Mouse (Mus musculus): ENCODE data around the gene Asic4. TPM values are rescaled to one million over a fixed set of nuclear protein-coding genes. Genes with fewer than 3 reads are reported as not detected.
A peak's percentile ranks its signal among the peaks of the same experiment; 100 is the strongest.

The Asic4 gene
- 0.31 and 0.59 TPM in 2 replicates for polyA plus RNA-seq (2016; fragmentation: Nextera tagmentation; extraction: Ambion mirVana)

GRCm38 (mm10) chr1:75450314-75451005 is at the start of gene Asic4:
Asic4 (plus strand) TSS chr1:75450436.
- 2% methylated on average over 35 of the region's 35 CpGs for WGBS
- peak; percentile 58 for DNase-seq (ENCODE audit: low spot score)
- peak within 1 kb of the TSS; percentile 70 for H3K27ac ChIP-seq

GRCm38 (mm10) chr1:75400493-75401115 is 49.6 kb upstream of the Asic4 start:
- H3K9me3 ChIP-seq (replicated peaks), result no peaks in the 10 kb centered on the region

More at GRCm38 (mm10) chr1:75450314-75451005, at the start of gene Asic4:
- peaks cover 96% of the 10 kb centered on the region for H3K27me3 ChIP-seq (ENCODE audit: low read depth, poor library complexity, severe bottlenecking)
- no peaks in the 10 kb centered on the region for H3K9me3 ChIP-seq (replicated peaks)
- H3K36me3 ChIP-seq, result no peaks in the 10 kb centered on the region
- H3K4me1 ChIP-seq, result peaks cover 98% of the 10 kb centered on the region
- H3K4me3 ChIP-seq, result peak within 1 kb of the TSS; percentile 45

DNA sequence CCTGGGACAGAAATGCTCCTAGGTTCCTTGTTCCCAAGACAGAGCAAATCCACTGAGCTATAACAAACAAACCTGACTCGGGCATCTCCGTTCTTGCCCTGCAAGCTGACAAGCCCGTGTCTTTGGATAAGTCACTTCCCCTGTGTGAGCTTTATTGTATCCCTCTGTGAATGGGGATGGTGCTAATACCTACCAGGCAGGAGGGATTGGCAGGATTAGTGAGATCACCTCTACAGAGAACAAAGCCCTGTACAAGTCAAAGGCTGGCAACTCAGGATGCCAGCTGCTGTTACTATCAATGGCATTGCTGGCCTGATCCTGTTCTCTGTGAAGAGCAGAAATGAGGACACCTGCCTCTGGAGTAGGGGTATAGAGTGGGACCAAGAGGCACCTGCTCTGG is 44.7 kb upstream of the Asic4 start:
- Histone ChIP-seq H3K9me3 (replicated peaks) (no peaks in the 10 kb centered on the region), H3K27me3 (ENCODE audit: low read depth, poor library complexity, severe bottlenecking) (no peaks in the 10 kb centered on the region), H3K4me3 (no peak overlapping the region), H3K27ac (no peak overlapping the region), H3K4me1 (peaks cover 14% of the 10 kb centered on the region), H3K36me3 (peaks cover 80% of the 10 kb centered on the region)
- DNase-seq (ENCODE audit: low spot score), result no peak
- WGBS, result 84% methylated on average over 3 of the region's 3 CpGs

More at GRCm38 (mm10) chr1:75400493-75401115, 49.6 kb upstream of the Asic4 start:
- peak overlapping the region; percentile 89 for H3K27ac ChIP-seq
- peaks cover 40% of the 10 kb centered on the region for H3K4me1 ChIP-seq
- no peaks in the 10 kb centered on the region for H3K27me3 ChIP-seq (ENCODE audit: low read depth, poor library complexity, severe bottlenecking)
- 34% methylated on average over 6 of the region's 6 CpGs for WGBS
- H3K36me3 ChIP-seq, result peaks cover 57% of the 10 kb centered on the region
- peak overlapping the region; percentile 45 for H3K4me3 ChIP-seq
- DNase-seq (ENCODE audit: low spot score), result no peak

GRCm38 (mm10) chr1:75406173-75406572 is 44.1 kb upstream of the Asic4 start:
- H3K9me3 ChIP-seq (replicated peaks), result no peaks in the 10 kb centered on the region
- H3K27ac ChIP-seq, result no peak overlapping the region
- peaks cover 76% of the 10 kb centered on the region for H3K36me3 ChIP-seq
- no peaks in the 10 kb centered on the region for H3K27me3 ChIP-seq (ENCODE audit: low read depth, poor library complexity, severe bottlenecking)
- DNase-seq (ENCODE audit: low spot score), result no peak
- WGBS, result 94% methylated on average over 15 of the region's 15 CpGs
- H3K4me1 ChIP-seq, result peaks cover 8% of the 10 kb centered on the region
- H3K4me3 ChIP-seq, result no peak overlapping the region

- 95% methylated on average over 9 of the region's 9 CpGs for WGBS
- H3K9me3 ChIP-seq (replicated peaks), result no peaks in the 10 kb centered on the region
- no peak overlapping the region; the same call in 1 of the 2 replicates for H3K27ac ChIP-seq
- H3K36me3 ChIP-seq, result peaks cover 67% of the 10 kb centered on the region
- no peak overlapping the region for H3K4me3 ChIP-seq
- H3K27me3 ChIP-seq (ENCODE audit: low read depth, poor library complexity, severe bottlenecking), result no peaks in the 10 kb centered on the region
- no peak for DNase-seq (ENCODE audit: low spot score)
- 0 out of 2 replicates have a peak, but pooled peaks cover 3% of the 10 kb centered on the region for H3K4me1 ChIP-seq
Measured at GRCm38 (mm10) chr1:75407056-75407455, 43.2 kb upstream of the Asic4 start.

DNA sequence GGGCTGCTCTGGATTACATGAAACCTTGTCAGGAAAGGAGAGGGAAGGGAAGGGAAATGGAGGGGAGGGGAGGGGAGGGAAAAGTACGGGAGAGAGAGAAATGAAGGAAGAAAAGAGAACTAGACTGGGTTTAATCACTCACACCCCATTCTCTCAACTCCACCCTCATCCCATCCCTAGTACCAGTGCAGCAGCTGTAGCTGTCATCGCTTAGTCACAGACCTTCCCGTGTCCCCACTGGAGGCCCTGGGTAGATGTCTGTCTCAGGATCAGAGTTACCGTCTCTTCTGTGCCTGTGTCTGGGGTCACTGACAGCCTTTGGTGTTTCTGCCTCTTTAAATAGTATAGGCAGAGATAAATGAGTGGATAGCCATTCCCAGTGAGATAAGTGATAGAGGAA is 42.0 kb upstream of the Asic4 start:
- peaks cover 56% of the 10 kb centered on the region for H3K36me3 ChIP-seq
- WGBS, result 82% methylated on average over 4 of the region's 4 CpGs
- H3K27me3 ChIP-seq (ENCODE audit: low read depth, poor library complexity, severe bottlenecking), result no peaks in the 10 kb centered on the region
- H3K9me3 ChIP-seq (replicated peaks), result no peaks in the 10 kb centered on the region
- H3K4me1 ChIP-seq, result peaks cover 7% of the 10 kb centered on the region
- no peak overlapping the region for H3K27ac ChIP-seq
- no peak for DNase-seq (ENCODE audit: low spot score)
- H3K4me3 ChIP-seq, result no peak overlapping the region

DNA sequence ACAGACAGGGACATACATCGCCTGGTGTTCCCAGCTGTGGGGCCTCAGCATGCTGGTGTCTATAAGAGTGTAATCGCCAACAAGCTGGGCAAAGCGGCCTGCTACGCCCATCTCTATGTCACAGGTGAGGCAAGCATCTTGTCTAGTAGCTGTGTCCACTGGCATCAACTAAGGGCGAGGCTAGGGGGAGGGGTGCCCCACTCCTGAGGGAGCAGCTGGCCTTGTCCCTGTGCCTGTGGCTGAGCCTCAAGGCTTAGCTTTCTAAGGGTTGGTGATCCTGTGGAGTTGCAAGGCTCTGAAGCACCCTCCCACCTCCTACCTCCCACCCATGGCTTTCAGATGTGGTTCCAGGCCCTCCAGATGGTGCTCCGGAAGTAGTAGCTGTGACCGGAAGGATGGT is 40.3 kb upstream of the Asic4 start:
- Histone ChIP-seq H3K4me3 (no peak overlapping the region), H3K27me3 (ENCODE audit: low read depth, poor library complexity, severe bottlenecking) (no peaks in the 10 kb centered on the region), H3K27ac (0 out of 2 replicates have a peak overlapping the region, but pooled peaks have one; percentile 11), H3K4me1 (peaks cover 10% of the 10 kb centered on the region), H3K36me3 (peaks cover 48% of the 10 kb centered on the region), H3K9me3 (replicated peaks) (no peaks in the 10 kb centered on the region)
- DNase-seq (ENCODE audit: low spot score), result no peak
- WGBS, result 92% methylated on average over 7 of the region's 7 CpGs

GRCm38 (mm10) chr1:75412196-75412595 is 38.0 kb upstream of the Asic4 start:
- no peaks in the 10 kb centered on the region for H3K9me3 ChIP-seq (replicated peaks)

DNA sequence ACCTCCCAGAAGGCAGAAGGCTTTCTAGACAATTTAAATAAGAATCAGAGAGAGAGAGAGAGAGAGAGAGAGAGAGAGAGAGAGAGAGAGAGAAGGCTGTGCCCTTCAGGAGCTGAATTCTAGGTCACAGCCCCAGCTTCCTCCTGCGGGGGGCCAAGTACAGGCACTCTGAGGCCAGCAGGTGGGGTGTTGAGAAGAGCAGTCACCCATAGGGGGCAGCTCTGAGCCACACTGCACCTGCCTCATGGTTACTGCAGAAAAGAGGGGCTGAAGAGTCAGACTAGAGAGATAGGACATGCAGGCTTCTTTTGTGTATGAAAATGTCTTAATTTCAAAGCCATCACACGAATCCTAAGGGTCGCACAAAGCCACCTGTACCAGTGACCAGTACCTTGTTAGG is 36.5 kb upstream of the Asic4 start:
- no peaks in the 10 kb centered on the region for H3K9me3 ChIP-seq (replicated peaks)
- H3K36me3 ChIP-seq, result peaks cover 43% of the 10 kb centered on the region
- no peak for DNase-seq (ENCODE audit: low spot score)
- WGBS, result 60% methylated on average over 3 of the region's 3 CpGs
- peaks cover 10% of the 10 kb centered on the region for H3K4me1 ChIP-seq
- no peak overlapping the region for H3K27ac ChIP-seq
- H3K27me3 ChIP-seq (ENCODE audit: low read depth, poor library complexity, severe bottlenecking), result no peaks in the 10 kb centered on the region
- no peak overlapping the region for H3K4me3 ChIP-seq

More at GRCm38 (mm10) chr1:75412196-75412595, 38.0 kb upstream of the Asic4 start:
- Histone ChIP-seq H3K27me3 (ENCODE audit: low read depth, poor library complexity, severe bottlenecking) (no peaks in the 10 kb centered on the region), H3K4me1 (peaks cover 10% of the 10 kb centered on the region), H3K36me3 (peaks cover 47% of the 10 kb centered on the region), H3K4me3 (no peak overlapping the region), H3K27ac (no peak overlapping the region)
- 96% methylated on average over 3 of the region's 3 CpGs for WGBS
- no peak for DNase-seq (ENCODE audit: low spot score)

DNA sequence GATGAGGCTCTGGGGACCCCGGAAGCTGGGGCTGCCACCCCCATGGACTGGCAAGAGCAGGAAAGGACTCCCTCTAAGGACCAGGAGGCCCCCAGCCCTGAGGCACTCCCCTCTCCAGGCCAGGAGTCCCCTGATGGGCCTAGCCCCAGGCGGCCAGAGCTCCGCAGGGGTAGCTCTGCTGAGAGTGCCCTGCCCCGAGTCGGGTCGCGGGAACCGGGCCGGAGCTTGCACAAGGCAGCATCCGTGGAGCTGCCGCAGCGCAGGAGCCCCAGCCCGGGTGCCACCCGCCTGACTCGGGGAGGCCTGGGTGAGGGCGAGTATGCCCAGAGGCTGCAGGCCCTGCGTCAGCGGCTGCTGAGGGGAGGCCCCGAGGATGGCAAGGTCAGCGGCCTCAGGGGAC is 28.4 kb upstream of the Asic4 start:
- H3K4me1 ChIP-seq, result peaks cover 49% of the 10 kb centered on the region
- no peaks in the 10 kb centered on the region for H3K9me3 ChIP-seq (replicated peaks)
- WGBS, result 5% methylated on average over 20 of the region's 20 CpGs
- peak; percentile 54 for DNase-seq (ENCODE audit: low spot score)
- peaks cover 53% of the 10 kb centered on the region for H3K27me3 ChIP-seq (ENCODE audit: low read depth, poor library complexity, severe bottlenecking)
- H3K36me3 ChIP-seq, result peaks cover 18% of the 10 kb centered on the region
- H3K27ac ChIP-seq, result peak overlapping the region; percentile 75
- peak overlapping the region; percentile 49 for H3K4me3 ChIP-seq

DNA sequence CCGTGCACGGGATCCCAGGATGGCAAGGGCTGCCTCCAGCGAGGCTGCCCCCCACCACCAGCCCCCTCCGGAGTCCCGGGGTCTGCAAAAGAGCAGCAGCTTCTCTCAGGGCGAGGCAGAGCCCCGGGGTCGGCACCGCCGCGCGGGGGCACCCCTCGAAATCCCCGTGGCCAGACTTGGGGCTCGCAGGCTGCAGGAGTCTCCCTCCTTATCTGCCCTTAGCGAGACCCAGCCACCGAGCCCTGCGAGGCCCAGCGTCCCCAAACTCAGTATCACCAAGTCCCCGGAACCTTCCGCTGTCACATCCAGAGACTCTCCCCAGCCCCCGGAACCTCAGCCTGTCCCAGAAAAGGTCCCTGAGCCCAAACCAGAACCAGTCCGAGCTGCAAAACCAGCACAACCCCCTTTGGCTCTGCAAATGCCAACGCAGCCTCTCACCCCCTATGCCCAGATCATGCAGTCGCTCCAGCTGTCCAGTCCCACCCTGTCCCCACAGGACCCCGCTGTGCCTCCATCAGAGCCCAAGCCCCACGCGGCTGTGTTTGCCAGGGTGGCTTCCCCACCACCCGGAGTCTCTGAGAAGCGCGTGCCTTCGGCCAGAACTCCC is 27.9 kb upstream of the Asic4 start:
- Histone ChIP-seq H3K4me3 (peak overlapping the region; percentile 49), H3K27ac (peak overlapping the region; percentile 75), H3K9me3 (replicated peaks) (no peaks in the 10 kb centered on the region), H3K27me3 (ENCODE audit: low read depth, poor library complexity, severe bottlenecking) (peaks cover 58% of the 10 kb centered on the region), H3K36me3 (peaks cover 15% of the 10 kb centered on the region), H3K4me1 (peaks cover 55% of the 10 kb centered on the region)
- DNase-seq (ENCODE audit: low spot score), result peak; percentile 50
- WGBS, result 5% methylated on average over 32 of the region's 32 CpGs

GRCm38 (mm10) chr1:75422823-75423471 is 27.3 kb upstream of the Asic4 start:
- Histone ChIP-seq H3K36me3 (peaks cover 11% of the 10 kb centered on the region; the same call in 1 of the 2 replicates), H3K4me1 (peaks cover 61% of the 10 kb centered on the region), H3K9me3 (replicated peaks) (no peaks in the 10 kb centered on the region), H3K27me3 (ENCODE audit: low read depth, poor library complexity, severe bottlenecking) (peaks cover 61% of the 10 kb centered on the region), H3K27ac (peak overlapping the region; percentile 75), H3K4me3 (peak overlapping the region; percentile 49)
- WGBS, result under 1% methylated on average over 71 of the region's 71 CpGs
- peak; percentile 76 for DNase-seq (ENCODE audit: low spot score)

All from limb, embryonic 10.5 days (tissue).